Mouse (Mus musculus) cerebellum, adult 2 months (tissue): Measurements from ENCODE around the gene Fpr2.

Experiments used
- CTCF ChIP-seq: fragments of 200-500 bp; IDR thresholded peaks from 2 replicates; pipeline ENCODE4 v1.5.1; 2011; ENCODE audit warnings: low read depth, mild to moderate bottlenecking, control low read depth, low read length, moderate library complexity, borderline replicate concordance; ENCODE audit not compliant: insufficient read depth
- POLR2A ChIP-seq: fragments of 200-500 bp; IDR thresholded peaks from 2 replicates; pipeline ENCODE4 v1.6.1; 2011; ENCODE audit warnings: low read length, control low read depth, borderline replicate concordance; ENCODE audit not compliant: insufficient read depth

GRCm38 (mm10) chr17:17865168-17865567, 22.5 kb upstream of the Fpr2 start:
- no peak for TF ChIP-seq CTCF
- TF ChIP-seq POLR2A = no peak
